Mouse (Mus musculus) cerebellum, adult 11-12 months (tissue): ENCODE results near the gene Ankrd10.
A peak's percentile ranks its signal among the peaks of the same experiment; 100 is the strongest.
"Not testable (repeated sequence)": the region's sequence is repeated elsewhere in the genome, so short reads cannot be mapped to it uniquely, and the experiment has no call there.

Experiments used
- DNase-seq: peaks from one replicate; pipeline ENCODE4 v3.0.0; 2022

Ankrd10 gene

GRCm38 (mm10) chr8:11635611-11636081, at the start of gene Ankrd10:
TSS of gene Ankrd10 (minus strand) at chr8:11635757.
- DNase-seq, result peak; percentile 97

GRCm38 (mm10) chr8:11684558-11684957, 49.0 kb upstream of the Ankrd10 start:
- no peak for DNase-seq

- no peak for DNase-seq
Observed at GRCm38 (mm10) chr8:11668308-11668707, 32.8 kb upstream of the Ankrd10 start.

GRCm38 (mm10) chr8:11666023-11666716, 30.6 kb upstream of the Ankrd10 start:
- DNase-seq, result not testable (repeated sequence)

GRCm38 (mm10) chr8:11661969-11662368, 26.4 kb upstream of the Ankrd10 start:
- peak; percentile 69 for DNase-seq

GRCm38 (mm10) chr8:11650021-11650420, 14.5 kb upstream of the Ankrd10 start:
- no peak for DNase-seq

GRCm38 (mm10) chr8:11643123-11643522, 7.6 kb upstream of the Ankrd10 start:
- no peak for DNase-seq

GRCm38 (mm10) chr8:11640606-11641005, 5.0 kb upstream of the Ankrd10 start:
- no peak for DNase-seq

GRCm38 (mm10) chr8:11637531-11637930, 2.0 kb upstream of the Ankrd10 start:
- no peak for DNase-seq

GRCm38 (mm10) chr8:11636324-11637057, 934 bp upstream of the Ankrd10 start:
- DNase-seq, result peak; percentile 86

GRCm38 (mm10) chr8:11635012-11635577, 462 bp downstream of the Ankrd10 start:
- DNase-seq, result peak; percentile 80

- no peak for DNase-seq
Observed at GRCm38 (mm10) chr8:11634331-11635011, 1.1 kb downstream of the Ankrd10 start.

GRCm38 (mm10) chr8:11633414-11633813, 2.1 kb downstream of the Ankrd10 start:
- peak; percentile 39 for DNase-seq

- DNase-seq, result peak; percentile 33
Observed at GRCm38 (mm10) chr8:11632406-11632805, 3.2 kb downstream of the Ankrd10 start.

- DNase-seq, result no peak
Observed at GRCm38 (mm10) chr8:11629206-11629605, 6.4 kb downstream of the Ankrd10 start.

GRCm38 (mm10) chr8:11628506-11629132, 6.9 kb downstream of the Ankrd10 start:
- DNase-seq, result peak; percentile 44

- DNase-seq, result no peak
Observed at GRCm38 (mm10) chr8:11627717-11628116, 7.8 kb downstream of the Ankrd10 start.

- DNase-seq, result no peak
Observed at GRCm38 (mm10) chr8:11625084-11625483, 10.5 kb downstream of the Ankrd10 start.

GRCm38 (mm10) chr8:11619091-11619490, 16.5 kb downstream of the Ankrd10 start:
- DNase-seq, result no peak

GRCm38 (mm10) chr8:11618063-11618462, 17.5 kb downstream of the Ankrd10 start:
- DNase-seq, result no peak

GRCm38 (mm10) chr8:11616294-11616693, 19.3 kb downstream of the Ankrd10 start:
- DNase-seq, result peak; percentile 32

GRCm38 (mm10) chr8:11614126-11614835, 21.3 kb downstream of the Ankrd10 start:
- DNase-seq, result no peak
